Mouse (Mus musculus) cortical plate, adult 2 months (tissue): ENCODE measurements around the gene Hbb-y.

Source experiments
- CTCF ChIP-seq: fragments of 200-500 bp; IDR thresholded peaks from 2 replicates; pipeline ENCODE4 v1.5.1; 2011; ENCODE audit warnings: mild to moderate bottlenecking, control low read depth, low read length; ENCODE audit not compliant: insufficient read depth; ENCODE audit errors: extremely low read depth
- POLR2A ChIP-seq: fragments of 200-500 bp; IDR thresholded peaks from 2 replicates; pipeline ENCODE4 v1.6.1; 2011; ENCODE audit warnings: mild to moderate bottlenecking, low read length, control low read depth; ENCODE audit not compliant: insufficient read depth; ENCODE audit errors: extremely low read depth

DNA sequence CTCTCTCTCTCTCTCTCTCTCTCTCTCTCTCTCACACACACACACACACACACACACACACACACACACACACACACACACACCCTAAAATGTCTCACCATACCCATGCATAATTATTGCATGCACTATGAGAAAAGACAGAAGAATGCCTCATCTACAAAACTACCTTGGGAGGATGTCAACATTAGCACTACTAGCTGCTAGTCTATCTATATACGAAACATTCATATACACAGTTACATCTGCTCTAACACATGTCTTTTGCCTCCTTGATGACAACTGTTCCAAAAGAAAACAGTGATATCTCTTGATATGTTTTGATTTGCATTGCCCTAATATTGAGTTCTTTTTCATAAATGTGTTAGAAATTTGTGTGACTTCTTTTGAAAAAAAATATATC is 42.7 kb downstream of the Hbb-y start:
- no peak for TF ChIP-seq POLR2A
- TF ChIP-seq CTCF: no peak
